Mouse (Mus musculus): ENCODE measurements around the gene Myh14.

DNA sequence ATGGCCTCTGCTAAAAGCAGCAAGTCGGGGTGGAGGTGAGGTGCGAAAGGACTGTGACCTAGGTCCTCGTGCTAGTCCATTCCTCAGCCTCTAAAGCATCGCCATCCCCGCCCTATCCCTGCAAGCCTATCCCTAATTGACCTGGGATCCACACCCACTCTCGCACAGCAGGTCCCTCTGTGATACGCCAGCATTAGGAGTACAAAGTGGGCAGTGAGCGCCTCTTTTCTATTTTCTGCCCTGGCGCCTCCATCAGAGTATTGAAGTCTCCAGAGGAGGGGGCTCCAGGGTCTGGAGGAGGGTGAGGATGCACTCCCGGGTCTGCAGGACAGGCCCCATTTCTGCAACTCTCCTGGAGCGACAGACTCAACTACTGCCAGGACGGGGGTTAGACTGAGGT, 82.3 kb downstream of the Myh14 start:
- TF ChIP-seq POLR2A (IDR thresholded peaks at IDR 0.05; ENCODE audit: borderline replicate concordance, low read depth, low read length): no peak
- no peak for TF ChIP-seq CTCF (IDR thresholded peaks at IDR 0.05; ENCODE audit: low read depth, low read length)
